In the genomic region with DNA sequence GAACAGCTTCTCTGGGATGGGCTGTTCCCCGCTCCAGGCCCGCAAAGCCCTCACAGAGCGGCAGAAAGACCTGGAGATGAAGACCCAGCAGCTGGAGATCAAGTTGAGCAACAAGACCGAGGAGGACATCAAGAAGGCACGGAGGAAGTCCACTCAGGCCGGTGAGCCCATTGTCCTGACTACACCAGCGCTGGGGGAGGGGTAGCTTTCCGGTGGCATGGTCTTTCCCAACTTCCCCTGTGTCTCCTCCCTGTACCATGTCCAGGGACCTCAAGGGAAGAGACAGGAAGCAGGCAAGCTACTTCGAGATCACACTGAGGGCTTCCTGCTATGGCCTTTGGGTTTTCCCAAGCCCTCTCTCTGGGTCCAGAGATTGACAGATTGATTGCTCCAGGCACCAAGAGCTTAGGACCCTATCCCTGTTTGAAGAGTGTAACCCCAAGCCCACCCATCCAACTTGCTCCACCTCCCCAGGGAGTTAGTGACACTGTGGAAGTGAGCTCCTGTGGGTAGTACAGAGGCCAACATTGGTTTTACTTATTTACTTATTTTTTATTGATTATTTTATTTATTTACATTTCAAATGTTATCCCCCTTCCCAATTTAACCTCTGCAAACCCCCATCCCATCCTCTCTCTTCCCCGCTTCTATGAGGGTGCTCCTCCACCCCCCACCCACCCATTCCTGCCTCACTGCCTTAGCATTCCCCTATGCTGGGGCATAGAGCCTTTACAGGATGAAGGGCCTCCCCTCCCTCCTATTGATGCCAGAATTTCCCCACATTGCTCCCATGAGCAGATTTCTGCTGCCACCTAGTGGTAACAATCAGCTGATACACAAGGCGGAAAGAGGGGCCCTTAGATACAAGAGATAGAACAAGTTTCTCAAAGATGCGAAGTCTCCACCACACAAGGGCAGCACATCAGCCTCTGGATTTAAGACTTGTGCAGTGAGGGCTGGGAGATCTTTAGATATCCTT, we compare ENCODE assay signal across 8 mouse cellular contexts. TPM values are rescaled to one million over a fixed set of nuclear protein-coding genes. Genes with fewer than 3 reads are reported as not detected.
DNase-seq lines count a peak whose midpoint lies in the region; ATAC-seq and TF ChIP-seq lines count a peak whose summit lies in the region.
"Had no signal": no experiment of that assay in that cellular context is flagged by ENCODE, and none has a peak within 500 bp of the region (broad histone marks: within the 10 kb centered on the region; RNA-seq: fewer than 3 reads in every experiment).

No protein-coding gene starts in this region.

- H3K4me1 ChIP-seq in thymus, adult 2 months (replicated peaks; ENCODE audit: control insufficient read depth, insufficient read depth, low read length): no peaks in the 10 kb centered on the region
- peaks cover 13% of the 10 kb centered on the region for H3K4me1 ChIP-seq in bone marrow macrophage, adult 2 months (ENCODE audit: control insufficient read depth, insufficient read depth, low read length)
- no peaks in the 10 kb centered on the region for H3K4me1 ChIP-seq in forebrain, embryonic 10.5 days
- H3K4me1 ChIP-seq in lung, embryonic 15.5 days: no peaks in the 10 kb centered on the region

- no peak overlapping the region for H3K9ac ChIP-seq in lung, embryonic 15.5 days

- H3K4me2 ChIP-seq in lung, embryonic 15.5 days: no peak overlapping the region

- peak; percentile 36 for DNase-seq in thymus, adult 2 months
- no peak for DNase-seq in thymus, adult 18-20 months
- DNase-seq in forebrain, embryonic 10.5 days (ENCODE audit: extremely low spot score, low spot score): peak; percentile 40
- peak; percentile 28 to 45 for DNase-seq in kidney, adult 8-10 months
- DNase-seq in retina, adult 2 months (ENCODE audit: low read depth, low spot score): peak; percentile 64

- TF ChIP-seq POLR2A in thymus, adult 2 months (IDR thresholded peaks at IDR 0.05; ENCODE audit: control insufficient read depth, extremely low read depth, insufficient read depth, low read length, poor library complexity): no peak
- no peak for TF ChIP-seq POLR2A in bone marrow macrophage, adult 2 months (IDR thresholded peaks at IDR 0.05; ENCODE audit: borderline replicate concordance, low read depth, low read length)

- no peak for TF ChIP-seq CTCF in thymus, adult 2 months (IDR thresholded peaks at IDR 0.05; ENCODE audit: borderline replicate concordance, control insufficient read depth, extremely low read depth, insufficient read depth, low read length, poor library complexity)
- TF ChIP-seq CTCF in bone marrow macrophage, adult 2 months (IDR thresholded peaks at IDR 0.05; ENCODE audit: low read depth, low read length): peak; percentile 68

- H3K27ac ChIP-seq in thymus, adult 2 months (ENCODE audit: control insufficient read depth, insufficient read depth, low read length): no peak overlapping the region
- H3K27ac ChIP-seq in bone marrow macrophage, adult 2 months (ENCODE audit: insufficient read depth, low read depth, low read length): peak overlapping the region; percentile 33
- H3K27ac ChIP-seq in forebrain, embryonic 10.5 days: peak overlapping the region; percentile 20; the same call in 1 of the 2 replicates
- H3K27ac ChIP-seq in lung, embryonic 15.5 days: no peak overlapping the region

- no peaks in the 10 kb centered on the region for H3K36me3 ChIP-seq in thymus, adult 2 months (ENCODE audit: control insufficient read depth, insufficient read depth, low read length)
- H3K36me3 ChIP-seq in forebrain, embryonic 10.5 days (replicated peaks): no peaks in the 10 kb centered on the region
- H3K36me3 ChIP-seq in lung, embryonic 15.5 days: no peaks in the 10 kb centered on the region

- 0 out of 2 replicates have a peak, but pooled peaks have one; percentile 42 for ATAC-seq in lung, embryonic 15.5 days (ENCODE audit: borderline replicate concordance, extremely low read depth, low FRiP score, low TSS enrichment)

- 40% methylated on average over 12 of the region's 12 CpGs for WGBS in thymus, adult 2 months
- 63% methylated on average over 12 of the region's 12 CpGs for WGBS in forebrain, embryonic 10.5 days
- WGBS in lung, embryonic 15.5 days: 61% methylated on average over 12 of the region's 12 CpGs

- no peaks in the 10 kb centered on the region for H3K9me3 ChIP-seq in forebrain, embryonic 10.5 days
- no peaks in the 10 kb centered on the region for H3K9me3 ChIP-seq in lung, embryonic 15.5 days

- no peak overlapping the region for H3K4me3 ChIP-seq in thymus, adult 2 months (ENCODE audit: control insufficient read depth, insufficient read depth, low read length)
- no peak overlapping the region for H3K4me3 ChIP-seq in bone marrow macrophage, adult 2 months (ENCODE audit: insufficient read depth, low read length)
- no peak overlapping the region for H3K4me3 ChIP-seq in forebrain, embryonic 10.5 days
- H3K4me3 ChIP-seq in lung, embryonic 15.5 days: no peak overlapping the region

- H3K27me3 ChIP-seq in thymus, adult 2 months (ENCODE audit: control insufficient read depth, insufficient read depth, low read length): no peaks in the 10 kb centered on the region
- H3K27me3 ChIP-seq in forebrain, embryonic 10.5 days (ENCODE audit: poor library complexity, severe bottlenecking): no peaks in the 10 kb centered on the region
- no peaks in the 10 kb centered on the region for H3K27me3 ChIP-seq in lung, embryonic 15.5 days

RNA-seq across cellular contexts. Expression of a gene that starts 19.3 kb away (rescaled TPM):
- polyA plus RNA-seq in thymus, adult 2 months (2012; rRNA removed): 0.29 and 0.38 TPM in 2 replicates
- not detected in 2 replicates for polyA plus RNA-seq in bone marrow macrophage, adult 2 months (2012; ENCODE audit: insufficient read depth, insufficient read length, missing spikeins)
- not detected in 2 replicates for polyA plus RNA-seq in forebrain, embryonic 10.5 days (2016; fragmentation: Nextera tagmentation; extraction: Ambion mirVana)
- not detected in 2 replicates for polyA plus RNA-seq in lung, embryonic 15.5 days (2015; fragmentation: Nextera tagmentation; extraction: Ambion mirVana)
- polyA plus RNA-seq: heart, embryonic 16.5 days had no signal

Comparison
In these comparisons a context has a peak if more than half of its experiments do, and no peak if none do; other contexts are left out.
1. DNase-seq: peak in thymus, adult 2 months (single experiment), forebrain, embryonic 10.5 days (single experiment), kidney, adult 8-10 months (2 of 2) and retina, adult 2 months (single experiment); none in thymus, adult 18-20 months (0 of 2).
2. H3K27ac ChIP-seq: peak in bone marrow macrophage, adult 2 months (single experiment) and forebrain, embryonic 10.5 days (single experiment); none in thymus, adult 2 months (single experiment) and lung, embryonic 15.5 days (single experiment).